Mouse (Mus musculus) forebrain, embryonic 14.5 days (tissue): Measurements from ENCODE around the gene Tbce. TPM values are rescaled to one million over a fixed set of nuclear protein-coding genes. Genes with fewer than 3 reads are reported as not detected.
A peak's percentile ranks its signal among the peaks of the same experiment; 100 is the strongest.

Experiments used
- ATAC-seq: fragments of 200-750 bp; cut with Nextera tagmentation; 2 replicates; pipeline ENCODE4 v1.8.0; 2017; ENCODE audit warnings: mild to moderate bottlenecking, moderate library complexity
- DNase-seq: peaks from one replicate; pipeline ENCODE4 v3.0.0-alpha.2; 2015; ENCODE audit warnings: low spot score
- H3K27ac ChIP-seq: fragments of 300-500 bp; sonication (generic); 2 replicates; pipeline ENCODE4 v1.5.1; 2014; ENCODE audit warnings: low read depth, mild to moderate bottlenecking, control low read depth, low read length, moderate library complexity
- H3K27me3 ChIP-seq: fragments of 300-500 bp; sonication (generic); replicated peaks from 2 replicates; pipeline ENCODE4 v1.6.1; 2014; ENCODE audit warnings: low read length, control low read depth, mixed read lengths; ENCODE audit not compliant: control insufficient read depth, insufficient read depth
- H3K36me3 ChIP-seq: fragments of 300-500 bp; sonication (generic); 2 replicates; pipeline ENCODE4 v1.6.1; 2014; ENCODE audit warnings: low read length, control low read depth; ENCODE audit not compliant: control insufficient read depth, insufficient read depth
- H3K4me1 ChIP-seq: fragments of 300-500 bp; sonication (generic); 2 replicates; pipeline ENCODE4 v1.6.1; 2014; ENCODE audit warnings: antibody characterized with exemption, low read length, control low read depth; ENCODE audit not compliant: control insufficient read depth, insufficient read depth
- H3K4me2 ChIP-seq: fragments of 300-500 bp; sonication (generic); 2 replicates; pipeline ENCODE4 v1.6.1; 2014; ENCODE audit warnings: mild to moderate bottlenecking, control low read depth, low read length
- H3K4me3 ChIP-seq: fragments of 300-500 bp; sonication (generic); 2 replicates; pipeline ENCODE4 v1.5.1; 2014; ENCODE audit warnings: low read depth, low read length, control low read depth
- H3K9ac ChIP-seq: fragments of 300-500 bp; sonication (generic); 2 replicates; pipeline ENCODE4 v1.6.1; 2014; ENCODE audit warnings: mild to moderate bottlenecking, low read length, control low read depth, moderate library complexity
- H3K9me3 ChIP-seq: fragments of 300-500 bp; sonication (generic); replicated peaks from 2 replicates; pipeline ENCODE4 v1.6.1; 2016; ENCODE audit warnings: low read length, control low read depth, mixed read lengths; ENCODE audit not compliant: control insufficient read depth
- WGBS: fragments of 180-500 bp; shearing (Covaris S2); extraction: QIAGEN DNeasy Blood & Tissue Kit; methylation state at CpG from one replicate; pipeline ENCODE4 v1.1.7; 2014; 5-methylcytosine and 5-hydroxymethylcytosine counted together
- polyA plus RNA-seq: library from polyadenylated mRNA; unstranded; fragments of >200 nt; fragmentation: Nextera tagmentation; extraction: Ambion mirVana; gene quantifications from 2 replicates; pipeline ENCODE4 v1.2.1, GENCODE M21; 2014

Tbce gene
- polyA plus RNA-seq, 1 experiment from 2014 or later = 97.3 TPM

DNA sequence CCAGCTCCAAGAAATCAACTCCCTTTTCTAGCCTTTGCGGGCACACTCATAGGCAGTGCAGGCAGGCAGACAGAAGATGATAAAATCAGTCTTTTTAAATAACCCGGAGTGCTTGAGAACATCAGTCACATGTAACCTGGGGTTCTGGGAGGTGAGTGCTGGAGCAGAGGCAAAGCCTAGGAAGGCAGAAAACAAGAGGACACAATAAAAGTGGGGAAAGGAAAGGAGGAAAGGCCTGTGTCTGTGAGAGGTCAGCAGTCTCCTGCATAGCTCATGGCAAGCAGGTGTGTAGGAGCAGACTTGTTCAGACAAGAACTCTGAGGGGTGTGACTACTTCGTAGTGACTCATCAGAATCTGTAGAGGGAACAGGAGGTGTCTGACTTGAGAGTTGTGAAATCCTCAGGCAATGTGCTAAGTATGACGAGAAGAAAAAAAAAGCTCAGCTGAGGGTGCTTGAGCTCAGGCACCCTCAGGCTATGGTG is 70.8 kb downstream of the Tbce start:
- ATAC-seq (no peak), DNase-seq (no peak)
- no peaks in the 10 kb centered on the region for H3K27me3 ChIP-seq
- no peaks in the 10 kb centered on the region for H3K9me3 ChIP-seq
- no peak overlapping the region for H3K27ac ChIP-seq
- no peaks in the 10 kb centered on the region for H3K4me1 ChIP-seq
- H3K4me2 ChIP-seq = no peak overlapping the region
- H3K9ac ChIP-seq = no peak overlapping the region
- WGBS = 93% methylated on average over 4 of the region's 4 CpGs
- no peak overlapping the region for H3K4me3 ChIP-seq
- peaks cover 15% of the 10 kb centered on the region for H3K36me3 ChIP-seq

DNA sequence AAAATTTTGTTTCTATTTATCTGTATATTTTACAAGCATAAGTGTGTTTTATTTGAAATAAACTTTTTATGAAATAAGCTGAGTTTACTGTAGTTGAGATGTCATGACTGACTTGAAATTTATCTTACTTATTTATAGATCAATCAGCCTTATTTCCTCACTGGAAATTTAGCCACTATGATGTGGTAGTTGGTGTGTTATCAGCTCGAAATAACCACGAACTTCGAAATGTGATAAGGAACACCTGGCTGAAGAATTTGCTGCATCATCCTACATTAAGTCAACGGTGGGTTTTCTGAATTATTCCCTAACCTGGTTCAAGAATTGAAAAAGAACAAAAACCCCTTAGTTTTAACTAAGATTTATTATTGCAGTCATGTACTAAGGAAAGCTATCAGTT is 73.3 kb downstream of the Tbce start:
- Histone ChIP-seq H3K4me2 (no peak overlapping the region), H3K4me3 (no peak overlapping the region), H3K36me3 (peaks cover 15% of the 10 kb centered on the region), H3K27ac (no peak overlapping the region), H3K27me3 (no peaks in the 10 kb centered on the region), H3K9me3 (no peaks in the 10 kb centered on the region), H3K4me1 (no peaks in the 10 kb centered on the region), H3K9ac (no peak overlapping the region)
- DNase-seq = no peak
- no peak for ATAC-seq
- WGBS = 95% methylated on average over 4 of the region's 4 CpGs

DNA sequence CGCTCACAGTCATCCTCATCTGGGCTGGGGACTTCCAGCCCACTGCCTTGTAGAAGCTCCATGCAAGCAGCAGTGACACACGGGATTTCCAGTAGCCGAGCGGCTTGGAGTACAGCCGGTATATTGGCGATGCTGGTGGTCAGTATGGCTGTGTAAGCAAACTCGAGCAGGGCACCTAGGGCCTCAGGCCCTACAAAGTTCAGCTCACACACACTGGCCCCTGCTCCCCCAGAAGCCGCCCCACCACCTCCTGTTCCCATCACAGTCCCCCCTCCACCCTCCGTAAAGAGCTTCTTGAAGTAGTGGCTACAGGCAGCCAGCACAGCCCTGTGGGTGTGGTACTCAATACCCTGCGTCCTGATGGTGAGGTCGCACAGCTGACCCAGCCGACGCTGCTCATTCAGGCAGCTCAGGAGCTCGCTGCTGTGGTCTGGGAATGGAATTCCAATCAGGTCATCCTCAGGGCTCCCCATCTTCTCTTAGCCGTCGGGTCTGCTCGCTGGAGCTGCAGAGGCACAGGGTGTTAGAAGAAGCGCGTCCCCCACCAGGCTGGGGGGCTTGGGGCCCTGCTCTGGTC is 74.0 kb downstream of the Tbce start:
- H3K36me3 ChIP-seq = peaks cover 15% of the 10 kb centered on the region
- no peak for ATAC-seq
- no peak overlapping the region for H3K4me2 ChIP-seq
- no peaks in the 10 kb centered on the region for H3K27me3 ChIP-seq
- no peak overlapping the region for H3K4me3 ChIP-seq
- H3K9ac ChIP-seq = no peak overlapping the region
- H3K9me3 ChIP-seq = no peaks in the 10 kb centered on the region
- no peak for DNase-seq
- H3K4me1 ChIP-seq = no peaks in the 10 kb centered on the region
- WGBS = 80% methylated on average over 19 of the region's 19 CpGs
- no peak overlapping the region for H3K27ac ChIP-seq

- Histone ChIP-seq H3K27ac (no peak overlapping the region), H3K27me3 (no peaks in the 10 kb centered on the region), H3K36me3 (0 out of 2 replicates have a peak, but pooled peaks cover 2% of the 10 kb centered on the region), H3K9me3 (no peaks in the 10 kb centered on the region), H3K4me3 (no peak overlapping the region), H3K4me1 (peaks cover under 1% of the 10 kb centered on the region; the same call in 1 of the 2 replicates), H3K9ac (no peak overlapping the region), H3K4me2 (no peak overlapping the region)
- no peak for DNase-seq
- 88% methylated on average over 4 of the region's 4 CpGs for WGBS
- ATAC-seq = no peak
These were observed 78.4 kb downstream of the Tbce start for GRCm38 (mm10) chr13:13961046-13961445.

- no peak overlapping the region for H3K9ac ChIP-seq
- H3K27ac ChIP-seq = no peak overlapping the region
- H3K4me2 ChIP-seq = no peak overlapping the region
- no peaks in the 10 kb centered on the region for H3K27me3 ChIP-seq
- ATAC-seq (no peak), DNase-seq (no peak)
- no peaks in the 10 kb centered on the region for H3K9me3 ChIP-seq
- WGBS = 93% methylated on average over 4 of the region's 4 CpGs
- H3K36me3 ChIP-seq = 0 out of 2 replicates have a peak, but pooled peaks cover 2% of the 10 kb centered on the region
- peaks cover 7% of the 10 kb centered on the region for H3K4me1 ChIP-seq
- no peak overlapping the region for H3K4me3 ChIP-seq
These were observed 79.2 kb downstream of the Tbce start for GRCm38 (mm10) chr13:13960211-13960610.

- Histone ChIP-seq H3K27ac (no peak overlapping the region), H3K27me3 (no peaks in the 10 kb centered on the region), H3K4me2 (no peak overlapping the region), H3K36me3 (0 out of 2 replicates have a peak, but pooled peaks cover 2% of the 10 kb centered on the region), H3K9ac (no peak overlapping the region), H3K4me3 (no peak overlapping the region), H3K4me1 (peaks cover 8% of the 10 kb centered on the region), H3K9me3 (no peaks in the 10 kb centered on the region)
- 83% methylated on average over 4 of the region's 4 CpGs for WGBS
- DNase-seq (no peak), ATAC-seq (no peak)
These were observed 82.8 kb downstream of the Tbce start for GRCm38 (mm10) chr13:13956686-13957085.

DNA sequence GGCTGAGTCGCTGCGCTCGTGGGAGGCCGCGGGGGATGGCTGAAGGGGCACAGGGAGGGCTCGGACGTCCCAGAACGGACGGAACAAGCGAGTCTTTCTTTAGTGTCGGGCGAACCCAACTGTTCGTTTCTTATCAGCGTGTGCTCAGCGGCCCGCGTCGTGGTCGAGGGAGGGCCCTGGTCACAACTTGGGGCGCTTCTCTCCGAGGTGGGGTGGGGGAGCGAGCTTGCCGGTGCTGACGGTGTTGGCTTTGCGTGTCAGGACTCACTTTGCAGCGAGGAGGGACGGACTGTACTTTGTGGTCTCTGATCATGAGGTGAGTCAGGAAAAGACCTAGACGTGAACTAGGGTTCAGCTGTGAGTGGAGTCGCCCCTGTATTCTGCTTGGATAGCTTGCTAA is 84.5 kb downstream of the Tbce start:
- DNase-seq (peak; percentile 34), ATAC-seq (no peak)
- H3K9ac ChIP-seq = peak overlapping the region; percentile 85
- no peaks in the 10 kb centered on the region for H3K36me3 ChIP-seq
- under 1% methylated on average over 27 of the region's 29 CpGs for WGBS
- H3K9me3 ChIP-seq = no peaks in the 10 kb centered on the region
- H3K27me3 ChIP-seq = no peaks in the 10 kb centered on the region
- H3K4me3 ChIP-seq = peak overlapping the region; percentile 89
- peaks cover 8% of the 10 kb centered on the region for H3K4me1 ChIP-seq
- peak overlapping the region; percentile 66 for H3K4me2 ChIP-seq
- H3K27ac ChIP-seq = peak overlapping the region; percentile 40; the same call in 1 of the 2 replicates

DNA sequence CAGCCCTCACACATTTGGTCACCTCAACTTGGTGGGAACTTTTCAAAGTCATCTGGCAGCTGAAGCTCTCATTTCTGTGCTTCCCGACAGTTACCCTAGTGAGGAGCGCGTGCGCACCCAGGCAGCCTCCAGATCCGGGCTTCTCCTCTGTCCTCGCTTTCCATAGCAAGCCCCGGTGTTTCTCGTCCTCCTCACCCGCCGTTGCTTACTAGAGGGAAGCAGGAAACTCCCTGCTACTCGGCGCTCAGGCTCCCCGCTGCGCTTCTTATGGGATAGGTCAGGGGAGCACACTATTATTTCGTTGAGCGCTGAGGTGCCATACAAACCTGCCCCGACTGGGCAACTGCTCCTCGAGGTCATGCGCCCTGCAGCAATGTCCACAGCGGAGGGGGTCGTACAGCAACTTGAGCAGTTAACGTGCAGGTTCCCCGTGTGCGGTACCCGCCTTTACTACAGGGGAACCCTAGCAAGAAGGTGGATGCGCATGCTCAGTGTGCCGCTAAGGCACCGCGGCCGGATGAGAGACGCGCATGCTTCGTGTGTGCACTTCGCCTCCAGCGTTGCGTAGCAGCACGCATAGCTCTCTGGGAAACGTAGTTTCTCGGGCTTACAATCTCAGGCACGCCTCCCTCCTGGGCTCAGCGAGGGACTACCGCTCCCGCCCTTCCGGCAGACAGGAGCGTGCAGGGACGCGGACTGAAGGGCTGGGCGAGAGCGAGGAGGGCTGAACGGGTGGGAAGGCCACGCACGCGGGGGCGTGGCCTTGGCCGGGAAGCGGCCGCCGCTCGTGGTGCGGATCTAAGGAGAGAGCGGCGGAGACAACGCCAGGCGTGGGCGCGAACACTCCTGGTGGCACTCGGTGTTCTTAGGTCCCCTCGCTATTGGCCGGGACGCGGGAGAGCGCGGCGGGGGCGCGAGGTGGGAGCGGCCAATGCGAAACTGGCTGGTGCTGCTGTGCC is 85.3 kb downstream of the Tbce start, which contains the start of gene B3galnt2:
Gene B3galnt2, plus strand, starts transcription at position 596 of the 959 bp plus-strand sequence.
- Histone ChIP-seq H3K4me3 (peak within 1 kb of the TSS; percentile 89), H3K9ac (peak within 1 kb of the TSS; percentile 85), H3K27ac (peak within 1 kb of the TSS; percentile 40), H3K36me3 (no peaks in the 10 kb centered on the region), H3K4me1 (peaks cover 8% of the 10 kb centered on the region), H3K4me2 (peak within 1 kb of the TSS; percentile 70), H3K9me3 (no peaks in the 10 kb centered on the region), H3K27me3 (no peaks in the 10 kb centered on the region)
- under 1% methylated on average over 71 of the region's 78 CpGs for WGBS
- ATAC-seq (peak; percentile 99), DNase-seq (peak; percentile 100)
